Mouse (Mus musculus) CH12.LX (cell line): ENCODE results near the gene Tle6. TPM values are rescaled to one million over a fixed set of nuclear protein-coding genes. Genes with fewer than 3 reads are reported as not detected.
A peak's percentile ranks its signal among the peaks of the same experiment; 100 is the strongest.

Source experiments
- DNase-seq: peaks from one replicate; pipeline ENCODE4 v3.0.0-alpha.2; 2013; ENCODE audit errors: extremely low read depth
- H3K27ac ChIP-seq: 2 replicates; pipeline ENCODE4 v1.5.1; 2012; ENCODE audit warnings: low read depth, mild to moderate bottlenecking, control low read depth, moderate library complexity; ENCODE audit not compliant: insufficient read depth
- H3K27me3 ChIP-seq: replicated peaks from 2 replicates; pipeline ENCODE3; 2012; ENCODE audit warnings: inconsistent platforms
- H3K36me3 ChIP-seq, 2 experiments: replicated peaks in 1 of 2; 2 replicates each; pipeline versions ENCODE3 to v1.6.1; 2012; ENCODE audit warnings: inconsistent platforms in 1 of 2, low read length in 1 of 2, mild to moderate bottlenecking in 1 of 2, mixed read lengths in 1 of 2, moderate library complexity in 1 of 2; ENCODE audit not compliant: control insufficient read depth in 1 of 2, insufficient read depth in 1 of 2
- H3K4me1 ChIP-seq, 2 experiments: 2 replicates each; pipeline ENCODE4 v1.6.1; 2012; ENCODE audit warnings: inconsistent platforms in 1 of 2, moderate library complexity in 1 of 2; ENCODE audit not compliant: insufficient read depth in 2 of 2, control insufficient read depth in 1 of 2
- H3K4me2 ChIP-seq: 2 replicates; pipeline ENCODE4 v1.6.1; 2012; ENCODE audit warnings: low read depth, mild to moderate bottlenecking, control low read depth; ENCODE audit not compliant: poor library complexity, insufficient read depth, severe bottlenecking
- H3K4me3 ChIP-seq, 3 experiments: fragments of 150-350 bp in 1 of 3; sonication (generic) in 1 of 3; replicated peaks in 1 of 3; 2 replicates each; pipeline versions ENCODE3 to v1.5.1; 2011 to 2012; ENCODE audit warnings: low read depth in 2 of 3, low read length in 2 of 3, mild to moderate bottlenecking in 2 of 3, moderate library complexity in 2 of 3, control low read depth in 1 of 3, improper control_type of control experiment in 1 of 3, inconsistent platforms in 1 of 3, mixed read lengths in 1 of 3; ENCODE audit not compliant: poor library complexity in 1 of 3
- H3K79me2 ChIP-seq: replicated peaks from 2 replicates; pipeline ENCODE4 v1.6.1; 2012; ENCODE audit warnings: mild to moderate bottlenecking, moderate library complexity; ENCODE audit not compliant: control insufficient read depth, poor library complexity, insufficient read depth, severe bottlenecking; ENCODE audit errors: extremely low read depth
- H3K9ac ChIP-seq: 2 replicates; pipeline ENCODE4 v1.6.1; 2012; ENCODE audit warnings: low read depth, mild to moderate bottlenecking, control low read depth, moderate library complexity; ENCODE audit not compliant: insufficient read depth
- H3K9me3 ChIP-seq: replicated peaks from 2 replicates; pipeline ENCODE3; 2012; ENCODE audit warnings: low read length, inconsistent platforms, mixed read lengths
- BHLHE40 ChIP-seq: IDR thresholded peaks from 2 replicates; pipeline ENCODE4 v1.6.1; 2011; ENCODE audit warnings: mild to moderate bottlenecking, low read depth, low read length, improper control_type of control experiment
- CHD2 ChIP-seq: IDR thresholded peaks from 2 replicates; pipeline ENCODE4 v1.6.1; 2011; ENCODE audit warnings: low read length, improper control_type of control experiment
- ELF1 ChIP-seq: IDR thresholded peaks from 2 replicates; pipeline ENCODE4 v1.6.1; 2014; ENCODE audit warnings: low read depth, mild to moderate bottlenecking, inconsistent platforms, low read length, improper control_type of control experiment
- HCFC1 ChIP-seq: IDR thresholded peaks from 2 replicates; pipeline ENCODE4 v1.6.1; 2012; ENCODE audit warnings: low read depth, mild to moderate bottlenecking, inconsistent platforms, low read length, improper control_type of control experiment
- JUN ChIP-seq: IDR thresholded peaks from 2 replicates; pipeline ENCODE4 v1.6.1; 2011; ENCODE audit warnings: low read depth, mild to moderate bottlenecking, low read length, improper control_type of control experiment, moderate library complexity; ENCODE audit not compliant: insufficient read depth
- MAFK ChIP-seq: IDR thresholded peaks from 2 replicates; pipeline ENCODE4 v1.6.1; 2011; ENCODE audit warnings: low read length, improper control_type of control experiment; ENCODE audit not compliant: insufficient replicate concordance
- MAX ChIP-seq: IDR thresholded peaks from 2 replicates; pipeline ENCODE4 v1.6.1; 2011; ENCODE audit warnings: low read length, improper control_type of control experiment
- MAZ ChIP-seq: IDR thresholded peaks from 2 replicates; pipeline ENCODE4 v1.6.1; 2012; ENCODE audit warnings: low read depth, mild to moderate bottlenecking, inconsistent platforms, low read length, improper control_type of control experiment, moderate library complexity
- NRF1 ChIP-seq: IDR thresholded peaks from 2 replicates; pipeline ENCODE4 v1.6.1; 2014; ENCODE audit warnings: low read depth, mild to moderate bottlenecking, inconsistent platforms, low read length, improper control_type of control experiment, moderate library complexity
- POLR2A ChIP-seq: IDR thresholded peaks from 2 replicates; pipeline ENCODE4 v1.6.1; 2011; ENCODE audit warnings: low read depth, mild to moderate bottlenecking, improper control_type of control experiment, low read length
- RAD21 ChIP-seq: IDR thresholded peaks from 2 replicates; pipeline ENCODE4 v1.6.1; 2011; ENCODE audit warnings: low read depth, mild to moderate bottlenecking, low read length, improper control_type of control experiment, moderate library complexity
- RCOR1 ChIP-seq: conservative IDR thresholded peaks from 2 replicates; pipeline ENCODE4 v1.6.1; 2012; ENCODE audit warnings: low read depth, mild to moderate bottlenecking, inconsistent platforms, low read length, improper control_type of control experiment
- SIN3A ChIP-seq: IDR thresholded peaks from 2 replicates; pipeline ENCODE4 v1.6.1; 2012; ENCODE audit warnings: low read length, improper control_type of control experiment, inconsistent platforms
- USF1 ChIP-seq: IDR thresholded peaks from 2 replicates; pipeline ENCODE4 v1.6.1; 2014; ENCODE audit warnings: low read depth, mild to moderate bottlenecking, inconsistent platforms, low read length, improper control_type of control experiment
- dilution Hi-C: fragments of 300-500 bp; cut with MboI; formaldehyde crosslinking; loops from 2 replicates; pipeline ENCODE4 v1.14.3; 2020; ENCODE audit warnings: low sequenced_read_pairs; ENCODE audit not compliant: extremely low pct_unique_long_range_greater_than_20kb, extremely low pct_ligation_motif_present
- in situ Hi-C: fragments of 300-500 bp; cut with MboI; formaldehyde crosslinking; loops from 3 replicates; pipeline ENCODE4 v1.14.3; 2019; ENCODE audit warnings: low sequenced_read_pairs, low pct_ligation_motif_present, low pct_unique_long_range_greater_than_20kb, mixed read lengths
- polyA plus RNA-seq: library from polyadenylated mRNA; unstranded; fragments of >175 nt; gene quantifications from 2 replicates; pipeline ENCODE4 v1.2.1, GENCODE M21; 2012; ENCODE audit warnings: low read depth; ENCODE audit not compliant: insufficient read length
- total RNA-seq, 2 experiments: library from RNA; depleted of rRNA; stranded (reverse); fragments of 300-350 nt in 1 of 2; fragments of >200 nt in 1 of 2; gene quantifications; 2 replicates each; pipeline ENCODE4 v1.2.3; 2012 to 2014

Tle6 gene
- total and polyA plus RNA-seq, 3 experiments = 0.39 to 1.3 (median 1.2) TPM

DNA sequence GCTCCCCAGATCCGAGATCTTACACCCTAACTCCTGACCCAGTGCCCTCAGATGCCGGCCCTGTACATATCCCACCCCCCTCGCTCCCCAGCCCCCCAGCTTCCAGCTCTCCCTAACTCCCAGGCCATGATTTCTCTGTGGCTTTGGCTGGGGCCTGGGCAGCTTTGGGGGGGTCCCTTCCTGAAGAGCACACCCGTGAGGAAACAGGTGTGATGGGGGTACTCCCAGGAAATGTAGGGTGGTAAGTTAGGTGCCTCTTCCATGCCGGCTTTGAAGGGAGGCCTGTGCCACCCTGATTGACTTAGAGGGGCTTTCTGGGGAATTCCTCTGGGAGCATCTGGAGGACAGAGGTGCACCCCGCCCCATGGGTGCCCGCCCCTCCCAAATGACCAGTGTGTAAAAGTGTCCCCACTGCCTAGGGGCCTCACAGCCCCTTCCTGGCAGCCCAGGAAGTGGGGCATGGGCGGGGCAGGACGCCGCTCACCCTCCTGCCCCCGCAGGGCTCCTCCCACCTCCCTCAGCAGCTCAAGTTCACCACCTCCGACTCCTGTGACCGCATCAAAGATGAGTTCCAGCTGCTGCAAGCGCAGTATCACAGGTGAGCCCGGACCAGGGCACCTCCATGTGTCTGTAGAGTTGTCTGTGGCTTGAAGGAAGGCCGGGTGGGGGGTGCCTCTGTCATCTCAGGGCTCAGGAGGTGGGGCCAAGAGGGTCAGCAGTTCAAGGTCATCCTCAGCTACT, 40.0 kb downstream of the Tle6 start:
- Histone ChIP-seq H3K27me3 (peaks cover 70% of the 10 kb centered on the region), H3K4me2 (peak overlapping the region; percentile 84), H3K9ac (peak overlapping the region; percentile 75), H3K9me3 (peaks cover 5% of the 10 kb centered on the region), H3K4me1 (peaks cover 5 to 16% of the 10 kb centered on the region in 2 experiments; a peak in 3 of 4 replicates), H3K36me3 (peaks cover 8 to 21% of the 10 kb centered on the region in 2 experiments), H3K4me3 (peak overlapping the region; percentile 47 to 80 (median 76)), H3K79me2 (peaks cover 14% of the 10 kb centered on the region; the same call in 1 of the 2 replicates), H3K27ac (peak overlapping the region; percentile 30; the same call in 1 of the 2 replicates)
- no peak for DNase-seq
- dilution Hi-C loops (no loop called here), in situ Hi-C loops (loop anchor here (5.0 kb wide), 1 partner anchor 41 kb away; the partner anchor contains the start of gene Tle6)
- TF ChIP-seq SIN3A (no peak; the same call in 1 of the 2 replicates), MAZ (peak; percentile 62; the same call in 1 of the 2 replicates), RAD21 (no peak), RCOR1 (no peak), MAFK (no peak), USF1 (no peak), HCFC1 (no peak), ELF1 (peak; percentile 78), NRF1 (0 out of 2 replicates have a peak, but pooled peaks have one; percentile 15), MAX (no peak), JUN (no peak)

DNA sequence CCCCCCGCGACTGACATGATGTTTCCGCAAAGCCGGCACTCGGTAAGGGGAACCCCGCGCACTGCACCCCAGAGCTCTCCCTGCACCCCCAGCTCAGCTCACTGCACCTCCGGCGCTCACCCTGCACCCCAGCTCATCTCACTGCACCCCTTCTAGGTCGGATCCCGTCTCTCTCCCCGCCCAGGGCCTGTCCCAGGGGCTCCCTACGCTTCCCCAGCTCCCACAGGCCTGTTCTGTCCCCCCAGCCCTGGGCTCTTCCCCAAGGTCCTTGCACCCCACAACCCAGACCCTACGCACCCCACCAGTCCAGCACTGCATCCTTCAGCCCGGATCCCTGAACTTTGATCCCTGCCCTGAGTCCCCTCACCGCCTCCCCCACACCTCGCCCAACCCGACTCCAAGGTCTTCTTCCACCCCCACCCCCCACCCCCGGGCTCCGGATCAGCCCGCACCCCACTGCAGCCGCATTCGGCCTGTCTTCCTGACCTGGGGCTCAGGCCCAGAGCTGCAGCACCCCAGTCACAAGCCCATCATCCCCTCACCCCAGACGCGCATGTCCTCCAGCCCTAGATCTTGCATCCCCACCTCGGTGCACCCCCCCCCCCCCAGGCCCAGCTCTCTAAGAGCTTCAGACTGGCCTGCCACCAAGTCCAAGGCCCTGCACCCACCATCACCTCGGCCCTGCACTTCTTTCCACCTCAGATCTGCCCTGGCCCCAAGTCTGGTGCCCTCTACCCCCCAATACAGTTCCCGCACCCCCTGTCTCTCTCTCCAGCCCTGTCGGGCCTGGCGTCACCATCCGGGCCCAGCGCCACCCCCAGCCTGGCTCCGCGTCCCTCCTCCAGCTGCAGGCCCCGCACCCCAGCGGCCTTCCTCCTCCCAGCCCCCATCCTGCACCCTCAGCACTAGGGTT, 41.0 kb downstream of the Tle6 start:
- Histone ChIP-seq H3K4me1 (peaks cover 5 to 16% of the 10 kb centered on the region in 2 experiments; a peak in 3 of 4 replicates), H3K9ac (peak overlapping the region; percentile 75), H3K79me2 (peaks cover 14% of the 10 kb centered on the region; the same call in 1 of the 2 replicates), H3K36me3 (peaks cover 0 to 11% of the 10 kb centered on the region in 2 experiments), H3K27ac (peak overlapping the region; percentile 30; the same call in 1 of the 2 replicates), H3K27me3 (peaks cover 63% of the 10 kb centered on the region), H3K4me2 (peak overlapping the region; percentile 84), H3K9me3 (peaks cover 5% of the 10 kb centered on the region), H3K4me3 (peak overlapping the region; percentile 47 to 80 (median 76))
- DNase-seq = no peak
- in situ Hi-C loops = loop anchor here (5.0 kb wide), 1 partner anchor 42 kb away; the partner anchor contains the start of gene Tle6
- dilution Hi-C loops = no loop called here
- TF ChIP-seq CHD2 (peak; percentile 54; the same call in 1 of the 2 replicates), BHLHE40 (no peak), POLR2A (peak; percentile 33; the same call in 1 of the 2 replicates), ELF1 (0 out of 2 replicates have a peak, but pooled peaks have one; percentile 18), NRF1 (0 out of 2 replicates have a peak, but pooled peaks have one; percentile 32)
